Mouse (Mus musculus) splenic B cell, adult 2 months (primary cell): Measurements from ENCODE around the gene Sephs2.

Experiments used
- DNase-seq: peaks from one replicate; pipeline ENCODE4 v3.0.0-alpha.2; 2011; ENCODE audit warnings: low read depth, low spot score
- H3K27me3 ChIP-seq: 2 replicates; pipeline ENCODE4 v1.6.1; 2012; ENCODE audit warnings: mild to moderate bottlenecking, low read length, moderate library complexity, mixed read lengths; ENCODE audit not compliant: control insufficient read depth, poor library complexity, insufficient read depth, severe bottlenecking
- H3K36me3 ChIP-seq: 2 replicates; pipeline ENCODE4 v1.6.1; 2012; ENCODE audit warnings: mild to moderate bottlenecking, low read length, moderate library complexity, mixed read lengths; ENCODE audit not compliant: control insufficient read depth, poor library complexity, insufficient read depth, severe bottlenecking

Gene Sephs2

GRCm38 (mm10) chr7:127273925-127274789 is at the start of gene Sephs2:
Gene Sephs2 (minus strand): TSS chr7:127274055.
- peak; percentile 97 for DNase-seq
- Histone ChIP-seq H3K27me3 (no peaks in the 10 kb centered on the region), H3K36me3 (peaks cover 4% of the 10 kb centered on the region; the same call in 1 of the 2 replicates)

- no peak for DNase-seq
- Histone ChIP-seq H3K27me3 (no peaks in the 10 kb centered on the region), H3K36me3 (peaks cover 7% of the 10 kb centered on the region)
These were observed 48.2 kb upstream of the Sephs2 start for GRCm38 (mm10) chr7:127322085-127322484.

- peaks cover 9% of the 10 kb centered on the region for H3K36me3 ChIP-seq
- H3K27me3 ChIP-seq = no peaks in the 10 kb centered on the region
- no peak for DNase-seq
These were observed 47.3 kb upstream of the Sephs2 start for GRCm38 (mm10) chr7:127321106-127321505.

- Histone ChIP-seq H3K27me3 (no peaks in the 10 kb centered on the region), H3K36me3 (peaks cover 22% of the 10 kb centered on the region)
- no peak for DNase-seq
These were observed 40.1 kb upstream of the Sephs2 start for GRCm38 (mm10) chr7:127313912-127314311.

GRCm38 (mm10) chr7:127309951-127310350 is 36.1 kb upstream of the Sephs2 start:
- DNase-seq = no peak
- Histone ChIP-seq H3K36me3 (peaks cover 26% of the 10 kb centered on the region), H3K27me3 (no peaks in the 10 kb centered on the region)

- H3K36me3 ChIP-seq = peaks cover 25% of the 10 kb centered on the region
- no peaks in the 10 kb centered on the region for H3K27me3 ChIP-seq
- DNase-seq = peak; percentile 75
These were observed 35.0 kb upstream of the Sephs2 start for GRCm38 (mm10) chr7:127308887-127309286.

GRCm38 (mm10) chr7:127308431-127308830 is 34.6 kb upstream of the Sephs2 start:
- Histone ChIP-seq H3K27me3 (no peaks in the 10 kb centered on the region), H3K36me3 (peaks cover 25% of the 10 kb centered on the region)
- DNase-seq = no peak

- H3K27me3 ChIP-seq = no peaks in the 10 kb centered on the region
- DNase-seq = no peak
These were observed 23.8 kb upstream of the Sephs2 start for GRCm38 (mm10) chr7:127297586-127298193.

GRCm38 (mm10) chr7:127296786-127297555 is 23.1 kb upstream of the Sephs2 start:
- Histone ChIP-seq H3K36me3 (peaks cover 5% of the 10 kb centered on the region), H3K27me3 (no peaks in the 10 kb centered on the region)
- no peak for DNase-seq

More at GRCm38 (mm10) chr7:127297586-127298193, 23.8 kb upstream of the Sephs2 start:
- peaks cover 7% of the 10 kb centered on the region for H3K36me3 ChIP-seq

GRCm38 (mm10) chr7:127296098-127296497 is 22.2 kb upstream of the Sephs2 start, which contains the start of gene Itgal:
Gene Itgal (plus strand): TSS chr7:127296260.
- peak; percentile 76 for DNase-seq
- Histone ChIP-seq H3K27me3 (no peaks in the 10 kb centered on the region), H3K36me3 (peaks cover 4% of the 10 kb centered on the region)

GRCm38 (mm10) chr7:127290142-127290541 is 16.3 kb upstream of the Sephs2 start:
- peak; percentile 72 for DNase-seq
- Histone ChIP-seq H3K36me3 (no peaks in the 10 kb centered on the region), H3K27me3 (no peaks in the 10 kb centered on the region)

- peak; percentile 70 for DNase-seq
- Histone ChIP-seq H3K36me3 (no peaks in the 10 kb centered on the region), H3K27me3 (no peaks in the 10 kb centered on the region)
These were observed 15.5 kb upstream of the Sephs2 start for GRCm38 (mm10) chr7:127289306-127289705.

GRCm38 (mm10) chr7:127287940-127288339 is 14.1 kb upstream of the Sephs2 start:
- DNase-seq = peak; percentile 57
- no peaks in the 10 kb centered on the region for H3K27me3 ChIP-seq
- H3K36me3 ChIP-seq = no peaks in the 10 kb centered on the region

GRCm38 (mm10) chr7:127285154-127285553 is 11.3 kb upstream of the Sephs2 start:
- peak; percentile 64 for DNase-seq
- Histone ChIP-seq H3K27me3 (no peaks in the 10 kb centered on the region), H3K36me3 (no peaks in the 10 kb centered on the region)
